Mouse (Mus musculus): ENCODE results near the gene Tbx1.

Gene Tbx1

GRCm38 (mm10) chr16:18586906-18587546 is 3.4 kb downstream of the Tbx1 start:
- DNase-seq, result no peak

DNA sequence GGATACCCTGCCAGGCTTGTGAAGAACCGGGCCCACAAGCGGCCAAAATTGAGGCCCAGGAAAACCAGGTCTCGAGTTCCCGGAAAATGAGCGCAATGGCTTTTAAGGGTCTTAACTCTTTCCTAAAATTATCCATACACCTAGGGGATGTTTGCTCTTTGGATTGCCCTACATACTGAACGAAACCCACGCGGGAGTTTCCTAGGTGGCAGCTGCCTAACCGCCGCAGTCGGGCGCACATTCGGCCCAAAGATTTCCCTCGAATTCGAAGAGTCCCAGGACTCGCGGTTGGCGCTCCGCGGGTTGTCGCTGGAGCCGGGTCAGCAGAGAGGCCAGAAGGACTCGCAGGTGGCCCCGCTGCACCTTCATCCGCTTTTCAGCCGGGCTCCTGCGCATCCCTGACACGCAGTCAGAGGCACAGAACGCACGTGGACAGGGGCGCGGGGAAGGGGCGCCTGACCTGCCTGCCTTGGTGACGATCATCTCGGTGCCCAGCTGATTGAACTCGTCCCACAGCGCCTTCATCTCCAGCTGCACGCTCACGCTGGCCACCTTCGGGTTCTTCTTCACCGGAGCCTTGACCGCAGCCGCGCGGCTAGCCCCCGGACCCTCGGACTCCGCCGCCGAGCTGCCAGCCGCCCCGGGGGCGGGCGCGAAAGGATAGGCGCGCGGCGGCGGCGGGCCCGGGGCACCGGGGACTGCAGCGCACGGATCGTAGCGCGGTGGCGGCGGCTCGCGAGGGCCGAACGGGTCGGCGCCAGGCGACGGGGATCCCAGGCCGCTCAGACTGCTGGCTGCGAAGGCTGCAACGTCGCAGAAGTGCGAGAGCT is 4.2 kb downstream of the Tbx1 start:
- DNase-seq, result no peak

DNA sequence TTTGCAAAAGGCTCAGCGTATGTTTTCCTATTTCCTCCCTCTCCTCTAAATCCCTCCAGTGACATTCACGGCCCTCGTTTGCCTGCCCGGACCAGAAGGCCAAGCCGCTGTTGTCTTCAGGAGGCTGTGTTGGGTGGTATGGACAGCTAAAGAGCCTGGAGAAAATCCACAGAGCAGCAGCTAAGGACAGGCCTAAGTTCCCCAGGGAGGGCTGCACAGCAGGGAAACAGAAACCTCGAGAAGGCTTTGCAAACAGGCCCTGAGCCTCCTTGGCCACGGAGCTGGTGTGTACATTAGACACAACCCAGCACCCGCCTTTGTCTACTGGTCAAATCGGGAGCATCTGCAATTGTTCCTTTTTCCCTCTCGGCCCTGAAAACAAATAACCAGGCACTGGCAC is 4.8 kb downstream of the Tbx1 start:
- DNase-seq, result no peak

DNA sequence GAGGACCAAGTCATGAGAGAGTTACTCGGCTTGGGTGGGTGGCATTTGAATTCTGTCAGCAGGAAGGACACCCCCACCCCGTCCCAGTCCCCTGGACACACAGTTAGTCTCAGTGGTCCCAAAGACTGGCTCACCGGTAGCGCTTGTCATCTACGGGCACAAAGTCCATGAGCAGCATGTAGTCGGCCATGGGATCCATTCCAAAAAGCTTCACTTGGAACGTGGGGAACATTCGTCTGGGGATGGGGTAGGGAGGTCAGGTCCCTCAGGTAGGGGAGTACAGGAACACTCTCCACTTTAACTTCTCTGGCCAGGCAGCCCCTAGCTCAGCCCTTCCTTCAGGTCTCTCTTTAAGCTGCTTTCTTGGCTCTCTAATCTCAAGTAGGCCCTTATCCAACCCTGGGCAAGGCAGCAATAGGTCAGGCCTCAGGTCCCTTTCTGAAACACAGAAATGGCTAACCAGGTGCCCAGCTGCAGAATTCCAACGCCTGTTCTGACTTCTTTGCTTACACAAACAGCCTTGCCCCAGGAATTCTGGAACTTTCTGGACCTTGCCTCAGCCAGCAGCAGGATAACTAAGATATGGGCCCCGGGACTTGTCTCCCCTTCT is 5.5 kb downstream of the Tbx1 start:
- no peak for DNase-seq

- no peak for DNase-seq
These were observed 6.7 kb downstream of the Tbx1 start for GRCm38 (mm10) chr16:18583673-18584357.

DNA sequence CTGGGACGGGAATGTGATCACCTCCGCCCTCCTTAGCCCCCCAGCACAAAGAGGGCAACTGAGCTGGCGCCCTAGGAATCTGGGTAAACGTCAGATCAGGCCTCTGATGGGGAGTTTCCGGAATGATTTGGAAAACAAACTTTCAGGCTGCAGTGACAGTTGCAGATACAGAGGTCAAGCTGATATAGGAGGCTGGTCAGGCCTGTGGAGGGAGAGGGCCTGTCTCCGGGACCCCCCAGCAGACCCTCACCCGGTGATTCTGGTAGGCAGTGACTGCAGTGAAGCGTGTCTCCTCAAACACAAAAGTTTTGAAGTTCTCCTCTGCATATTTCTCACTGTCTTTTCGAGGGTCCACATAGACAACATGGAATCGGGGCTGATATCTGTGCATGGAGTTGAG is 7.3 kb downstream of the Tbx1 start:
- no peak for DNase-seq

- DNase-seq, result no peak
These were observed 7.9 kb downstream of the Tbx1 start for GRCm38 (mm10) chr16:18582426-18583148.

DNA sequence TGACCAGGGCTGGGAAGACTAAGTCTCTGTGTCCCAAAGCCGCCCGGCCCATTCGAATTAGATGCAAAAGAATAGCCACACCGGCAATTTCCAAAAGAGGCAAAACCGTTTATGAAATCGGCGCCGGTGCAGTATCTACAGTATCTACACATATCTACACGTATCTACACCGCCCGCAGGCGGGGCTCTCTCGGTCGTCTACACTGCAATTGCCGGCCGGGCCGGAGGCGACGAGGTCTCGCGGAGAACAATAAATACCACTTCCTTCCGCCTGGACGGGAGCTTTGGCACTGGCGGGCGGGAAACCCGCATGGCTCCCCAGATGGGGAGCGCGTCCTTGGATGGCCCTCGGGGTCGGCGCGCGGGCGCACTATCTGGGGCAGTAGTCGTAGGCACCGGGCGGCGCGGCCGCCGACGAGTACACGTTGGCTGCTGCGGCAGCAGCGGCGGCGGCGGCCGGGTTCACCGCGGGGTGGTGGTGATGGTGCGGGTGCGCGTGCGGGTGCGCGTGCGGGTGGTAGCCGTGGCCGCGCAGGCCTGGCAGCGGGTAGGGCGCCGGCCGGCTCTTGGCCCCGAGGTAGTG is 8.8 kb downstream of the Tbx1 start:
- DNase-seq, result no peak

DNA sequence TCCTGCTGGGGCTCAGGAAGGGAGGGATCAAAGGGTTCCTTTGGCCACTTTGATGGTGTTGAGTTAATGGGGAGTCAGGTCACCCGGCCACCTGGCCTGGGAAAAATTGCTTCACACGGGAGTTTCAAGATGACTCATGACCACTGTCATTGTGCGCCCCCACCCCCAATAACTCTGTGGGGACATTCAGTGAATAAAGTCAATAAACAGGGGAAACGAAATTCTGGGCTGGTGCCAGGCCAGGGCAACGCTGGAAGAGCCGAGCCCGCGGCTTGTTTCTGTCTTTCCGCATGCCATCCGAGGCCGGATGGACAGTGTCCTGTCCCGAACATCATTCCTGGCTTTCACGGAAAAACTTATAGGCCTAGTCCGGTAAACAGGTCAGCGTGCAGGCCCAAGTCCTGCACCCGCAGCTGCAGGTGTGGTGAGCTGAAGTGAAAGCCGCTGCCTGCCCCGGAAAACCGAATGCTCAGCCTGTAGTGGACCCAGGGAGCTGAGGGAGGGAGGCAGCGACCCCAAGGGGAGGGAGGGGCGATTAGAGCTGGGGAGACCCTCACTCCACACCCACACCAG is 9.3 kb downstream of the Tbx1 start:
- no peak for DNase-seq

DNA sequence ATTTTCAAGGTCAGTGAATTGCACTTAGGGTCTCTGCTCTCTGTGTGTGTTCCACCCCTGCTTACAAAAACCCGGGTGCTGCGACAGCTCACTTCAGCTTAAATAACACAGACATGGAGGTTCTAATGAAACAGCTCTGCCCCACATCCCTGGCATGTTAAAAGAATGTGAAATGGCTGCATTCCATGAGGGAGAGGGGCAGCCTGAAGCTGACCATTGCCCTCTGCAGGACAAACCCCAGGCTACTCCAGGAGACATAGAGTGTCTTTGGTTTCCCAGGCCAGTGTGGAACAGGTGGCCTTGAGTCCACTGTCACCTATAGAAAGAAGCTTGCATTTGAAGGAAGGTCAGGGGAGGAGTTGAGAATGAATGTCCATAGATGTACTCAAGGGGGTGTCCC is 10.1 kb downstream of the Tbx1 start:
- DNase-seq, result no peak

GRCm38 (mm10) chr16:18577599-18578160 is 12.8 kb downstream of the Tbx1 start:
- DNase-seq, result no peak

GRCm38 (mm10) chr16:18577071-18577470 is 13.4 kb downstream of the Tbx1 start:
- DNase-seq, result no peak

GRCm38 (mm10) chr16:18574196-18574595 is 16.3 kb downstream of the Tbx1 start:
- DNase-seq, result no peak

- DNase-seq, result no peak
These were observed 21.9 kb downstream of the Tbx1 start for GRCm38 (mm10) chr16:18568599-18568998.

DNA sequence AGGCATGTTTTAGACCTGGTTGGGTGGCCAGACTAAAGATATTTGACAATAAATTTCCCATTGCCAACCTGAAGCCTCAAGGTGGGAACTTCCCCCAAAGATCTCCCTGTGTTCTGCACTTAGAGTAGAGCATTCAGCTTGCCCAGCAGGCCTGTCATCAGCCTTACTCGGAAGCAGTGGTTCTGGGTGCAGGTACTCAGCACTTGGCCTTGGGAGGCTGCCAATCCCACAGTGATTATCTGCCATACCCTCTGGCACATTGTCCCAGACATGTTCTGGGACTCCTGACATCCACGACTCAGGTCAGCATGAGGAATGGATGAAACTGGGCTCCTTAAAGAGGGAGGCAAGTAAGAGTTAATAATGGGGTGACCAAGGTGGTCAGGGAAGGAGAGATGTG is 26.0 kb downstream of the Tbx1 start:
- no peak for DNase-seq

GRCm38 (mm10) chr16:18556461-18556860 is 34.0 kb downstream of the Tbx1 start:
- no peak for DNase-seq

DNA sequence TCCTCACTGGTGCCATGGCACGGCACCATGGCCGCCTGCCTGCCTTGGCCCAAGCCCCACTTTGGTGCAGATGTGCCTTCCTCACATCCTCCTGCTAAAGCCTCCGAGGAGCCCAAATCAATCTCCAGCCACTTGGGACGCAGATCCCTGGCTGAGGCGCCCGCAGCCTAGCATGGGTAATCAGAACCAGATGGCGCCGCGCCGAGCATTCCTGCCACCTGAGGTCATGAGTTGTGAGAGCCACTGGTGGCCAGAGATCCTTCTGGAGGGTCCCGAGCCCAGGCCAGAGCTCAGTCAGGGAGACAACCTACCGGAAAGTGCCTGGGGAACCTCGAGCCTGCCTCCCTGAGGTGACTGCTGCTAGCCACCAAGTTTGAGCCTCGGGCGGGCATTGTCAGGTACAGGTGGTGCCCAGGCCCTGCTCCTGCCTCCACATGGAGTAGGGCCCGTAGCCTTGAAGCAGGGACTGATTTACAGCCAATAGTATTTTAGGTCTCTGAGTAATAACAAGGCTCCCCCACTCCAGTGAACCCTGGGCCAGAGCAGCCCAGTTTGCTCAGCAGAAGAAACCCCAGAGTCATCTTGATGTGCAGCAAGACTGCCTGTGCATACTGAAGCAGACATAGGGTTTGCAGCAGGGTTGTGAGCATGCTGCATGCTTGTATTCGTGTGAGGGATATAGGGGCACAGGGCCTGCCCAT is 35.1 kb downstream of the Tbx1 start:
- peak; percentile 21 for DNase-seq

DNA sequence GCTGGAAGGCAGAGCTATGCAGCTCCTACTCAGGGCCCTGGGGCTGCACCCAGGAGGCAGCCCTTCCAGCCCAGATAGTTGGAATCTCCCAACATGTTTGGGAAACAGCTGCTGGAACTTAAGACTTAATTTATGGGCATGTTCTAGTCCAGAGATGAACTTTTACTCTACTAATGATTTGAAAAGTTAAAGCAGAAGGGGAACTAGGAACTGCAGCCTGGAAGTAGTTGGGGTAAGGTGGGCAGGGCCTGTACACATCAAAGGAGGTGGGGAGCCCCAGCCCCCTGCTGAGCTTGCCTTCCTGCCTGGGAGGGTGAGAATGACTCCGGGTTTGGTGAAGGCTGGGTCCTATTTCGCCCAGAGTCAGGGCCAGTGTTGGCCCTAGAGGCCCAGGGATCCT is 35.8 kb downstream of the Tbx1 start:
- no peak for DNase-seq

GRCm38 (mm10) chr16:18552106-18552710 is 38.3 kb downstream of the Tbx1 start:
- DNase-seq, result no peak

DNA sequence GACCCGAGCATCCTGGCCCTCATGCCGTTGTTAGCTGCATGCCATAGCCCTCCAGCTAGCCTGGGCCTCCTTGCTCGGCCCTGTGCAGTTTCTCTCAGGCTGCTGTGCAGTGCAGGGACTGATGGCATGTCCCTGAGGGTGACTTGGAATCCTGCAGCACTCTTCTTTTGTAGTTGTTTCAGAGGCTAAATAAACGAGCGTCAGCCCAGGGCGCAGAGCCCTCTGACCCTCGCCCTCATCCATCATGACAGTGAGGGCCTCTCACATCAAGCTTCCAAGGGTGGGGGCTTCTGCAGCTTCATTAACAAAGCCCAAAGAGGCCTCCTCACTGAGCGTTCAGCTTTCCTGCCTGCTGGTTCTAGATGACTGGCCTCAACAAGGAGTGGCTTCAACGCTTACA is 38.9 kb downstream of the Tbx1 start:
- no peak for DNase-seq

GRCm38 (mm10) chr16:18547891-18548290 is 42.6 kb downstream of the Tbx1 start:
- DNase-seq, result no peak
